Mouse (Mus musculus) olfactory bulb, adult 2 months (tissue): ENCODE results near the gene BC107364. TPM values are rescaled to one million over a fixed set of nuclear protein-coding genes. Genes with fewer than 3 reads are reported as not detected.
"Not testable (repeated sequence)": the region's sequence is repeated elsewhere in the genome, so short reads cannot be mapped to it uniquely, and the experiment has no call there.

Experiments
- H3K27ac ChIP-seq: fragments of 200-500 bp; 2 replicates; pipeline ENCODE4 v1.5.1; 2012; ENCODE audit warnings: low read depth, low read length; ENCODE audit not compliant: insufficient read depth
- H3K4me1 ChIP-seq: fragments of 200-500 bp; 2 replicates; pipeline ENCODE4 v1.6.1; 2012; ENCODE audit warnings: low read length; ENCODE audit not compliant: control insufficient read depth, insufficient read depth
- H3K4me3 ChIP-seq: fragments of 200-500 bp; 2 replicates; pipeline ENCODE4 v1.5.1; 2012; ENCODE audit warnings: mild to moderate bottlenecking, low read depth, low read length, moderate library complexity; ENCODE audit not compliant: insufficient read depth
- CTCF ChIP-seq: fragments of 200-500 bp; IDR thresholded peaks from 2 replicates; pipeline ENCODE4 v1.5.1; 2012; ENCODE audit warnings: low read depth, mild to moderate bottlenecking, low read length, moderate library complexity; ENCODE audit not compliant: insufficient read depth
- POLR2A ChIP-seq: fragments of 200-500 bp; IDR thresholded peaks from 2 replicates; pipeline ENCODE4 v1.6.1; 2012; ENCODE audit warnings: mild to moderate bottlenecking, low read depth, low read length, moderate library complexity; ENCODE audit not compliant: insufficient read depth
- WGBS: fragments of 180-500 bp; shearing (Covaris S2); methylation state at CpG from one replicate; pipeline ENCODE4 v1.1.7; 2018; 5-methylcytosine and 5-hydroxymethylcytosine counted together
- polyA plus RNA-seq: library from polyadenylated mRNA; stranded (reverse); fragments of >200 nt; gene quantifications from 2 replicates; pipeline ENCODE4 v1.2.4, GENCODE M21; 2012; ENCODE audit warnings: low replicate concordance; ENCODE audit not compliant: missing spikeins, insufficient read depth, insufficient read length

The BC107364 gene
- polyA plus RNA-seq, 1 experiment = not detected

DNA sequence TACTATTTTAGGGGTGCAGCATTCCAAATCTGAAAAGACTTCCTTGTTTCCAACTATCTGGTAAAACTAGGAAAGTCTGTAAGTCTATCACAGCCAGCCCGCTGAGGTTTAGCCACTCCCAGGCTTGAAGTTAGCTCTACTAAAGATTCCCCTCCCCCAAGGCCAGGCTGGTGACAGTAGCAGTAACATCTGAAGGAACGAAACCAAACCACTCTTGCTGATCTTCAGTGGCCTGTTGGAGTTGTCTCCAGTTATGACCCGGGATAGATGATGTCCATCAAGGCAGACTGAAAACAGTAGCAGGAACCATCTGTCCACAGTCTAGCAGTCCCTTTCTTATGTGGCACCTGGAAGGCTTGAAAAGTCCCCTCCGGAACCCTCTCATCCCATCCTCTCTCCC is 24.8 kb downstream of the BC107364 start:
- no peak overlapping the region for H3K4me3 ChIP-seq
- TF ChIP-seq POLR2A = no peak
- TF ChIP-seq CTCF = no peak
- no peaks in the 10 kb centered on the region for H3K4me1 ChIP-seq
- no peak overlapping the region for H3K27ac ChIP-seq
- 29% methylated on average over 4 of the region's 4 CpGs for WGBS

DNA sequence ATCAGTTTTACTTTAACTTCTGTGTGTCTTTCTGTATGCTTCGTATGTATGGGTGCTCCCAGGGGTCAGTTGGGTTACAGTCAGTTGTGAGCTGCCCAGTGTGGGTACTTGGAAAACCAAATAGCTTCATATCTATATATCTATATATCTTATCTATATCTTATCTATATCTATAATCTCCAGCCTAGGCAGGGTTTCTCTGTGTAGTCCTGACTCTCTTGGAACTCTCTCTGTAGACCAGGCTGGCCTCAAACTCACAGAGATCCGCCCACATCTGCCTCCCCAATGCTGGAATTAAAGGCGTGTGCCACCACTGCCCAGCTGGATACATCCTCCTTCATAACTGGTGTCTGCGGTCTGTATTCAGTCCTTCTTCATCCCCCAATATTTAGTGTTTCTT is 25.8 kb downstream of the BC107364 start:
- Histone ChIP-seq H3K4me3 (no peak overlapping the region), H3K4me1 (no peaks in the 10 kb centered on the region), H3K27ac (no peak overlapping the region)
- TF ChIP-seq CTCF = no peak
- TF ChIP-seq POLR2A = no peak
- WGBS = 88% methylated on average over 4 of the region's 4 CpGs

DNA sequence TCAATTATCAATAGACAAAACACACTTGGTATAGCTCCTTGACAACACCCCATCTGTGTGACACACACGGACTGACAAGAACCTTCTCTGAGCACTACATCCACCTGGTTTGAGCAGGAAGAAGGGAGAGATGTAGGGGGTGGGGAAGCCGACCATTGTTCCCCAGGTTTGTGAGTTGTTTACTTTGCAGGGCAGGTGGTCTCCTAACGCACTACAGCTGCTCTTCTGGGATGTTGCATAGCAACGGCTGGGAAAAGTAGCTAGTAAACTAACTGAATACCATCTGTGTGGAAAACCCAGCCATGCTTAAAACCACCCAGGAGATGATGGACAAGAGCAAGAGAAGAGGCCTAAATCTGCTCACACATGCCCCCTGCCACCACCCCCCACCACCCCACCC is 27.7 kb downstream of the BC107364 start:
- 40% methylated on average over 4 of the region's 4 CpGs for WGBS
- not testable (repeated sequence) for H3K4me3 ChIP-seq, H3K27ac ChIP-seq, H3K4me1 ChIP-seq

DNA sequence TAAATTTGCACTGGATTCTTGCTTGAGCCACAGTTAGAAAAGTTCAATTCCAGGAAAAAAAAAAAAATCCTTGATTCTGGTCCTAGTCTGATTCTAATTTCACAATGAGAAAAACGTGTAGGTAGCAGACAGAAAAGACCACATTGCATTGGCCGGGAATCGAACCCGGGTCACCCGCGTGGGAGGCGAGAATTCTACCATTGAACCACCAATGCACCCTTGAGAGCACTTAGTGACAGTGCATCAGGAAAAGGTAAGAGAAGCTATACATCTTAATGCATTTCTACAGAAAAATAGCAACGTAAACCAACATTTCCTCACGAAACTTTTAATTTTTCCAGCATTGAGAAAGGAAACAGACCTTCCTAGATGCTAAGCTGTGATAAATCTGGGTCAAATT is 28.2 kb downstream of the BC107364 start:
- Histone ChIP-seq H3K4me3 (no peak overlapping the region), H3K27ac (no peak overlapping the region), H3K4me1 (no peaks in the 10 kb centered on the region)
- TF ChIP-seq POLR2A (no peak), CTCF (no peak)
- WGBS = 51% methylated on average over 9 of the region's 9 CpGs

DNA sequence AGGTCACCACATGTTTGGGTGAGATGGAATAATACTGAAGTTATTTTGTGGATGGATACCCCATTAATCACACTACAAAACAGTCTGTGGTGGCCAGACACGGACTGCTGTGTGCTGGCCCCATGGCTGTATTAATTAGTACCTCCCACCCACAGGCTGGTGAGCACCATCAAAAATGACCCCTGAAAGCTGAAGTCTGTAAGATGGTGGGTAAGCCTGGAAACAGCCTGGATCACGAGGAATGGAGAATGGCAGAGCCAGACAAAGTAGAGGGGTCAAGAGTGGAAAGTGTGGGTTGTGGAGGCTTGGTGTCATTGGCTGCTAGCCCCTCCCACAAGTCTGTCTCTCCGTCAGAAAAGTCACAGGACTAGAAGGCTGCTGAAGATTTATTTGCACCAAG is 31.3 kb downstream of the BC107364 start:
- 63% methylated on average over 3 of the region's 3 CpGs for WGBS
- Histone ChIP-seq H3K27ac (no peak overlapping the region), H3K4me3 (no peak overlapping the region), H3K4me1 (no peaks in the 10 kb centered on the region)
- TF ChIP-seq CTCF (no peak), POLR2A (no peak)

DNA sequence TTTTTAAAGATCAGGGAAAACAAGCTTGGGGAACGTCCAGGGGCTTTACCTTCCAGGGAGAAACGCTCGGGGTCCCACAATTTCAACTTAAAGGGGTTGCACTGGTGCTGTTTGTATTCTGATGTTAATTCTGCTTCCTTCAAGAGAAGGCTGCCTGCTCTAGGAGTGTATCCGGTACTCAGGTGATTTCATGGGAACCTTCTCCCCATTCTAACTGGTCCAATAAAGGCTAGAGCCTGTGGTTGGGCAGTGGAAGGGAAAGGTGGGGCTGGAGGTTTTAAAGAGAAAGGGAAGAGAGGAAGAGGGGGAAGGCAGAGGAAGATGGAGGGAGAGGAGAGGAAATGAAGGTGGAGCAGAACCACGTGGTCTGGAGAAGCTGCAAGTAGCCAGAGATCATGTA is 33.2 kb downstream of the BC107364 start:
- H3K27ac ChIP-seq, H3K4me3 ChIP-seq: not testable (repeated sequence)
- WGBS = 63% methylated on average over 5 of the region's 5 CpGs

DNA sequence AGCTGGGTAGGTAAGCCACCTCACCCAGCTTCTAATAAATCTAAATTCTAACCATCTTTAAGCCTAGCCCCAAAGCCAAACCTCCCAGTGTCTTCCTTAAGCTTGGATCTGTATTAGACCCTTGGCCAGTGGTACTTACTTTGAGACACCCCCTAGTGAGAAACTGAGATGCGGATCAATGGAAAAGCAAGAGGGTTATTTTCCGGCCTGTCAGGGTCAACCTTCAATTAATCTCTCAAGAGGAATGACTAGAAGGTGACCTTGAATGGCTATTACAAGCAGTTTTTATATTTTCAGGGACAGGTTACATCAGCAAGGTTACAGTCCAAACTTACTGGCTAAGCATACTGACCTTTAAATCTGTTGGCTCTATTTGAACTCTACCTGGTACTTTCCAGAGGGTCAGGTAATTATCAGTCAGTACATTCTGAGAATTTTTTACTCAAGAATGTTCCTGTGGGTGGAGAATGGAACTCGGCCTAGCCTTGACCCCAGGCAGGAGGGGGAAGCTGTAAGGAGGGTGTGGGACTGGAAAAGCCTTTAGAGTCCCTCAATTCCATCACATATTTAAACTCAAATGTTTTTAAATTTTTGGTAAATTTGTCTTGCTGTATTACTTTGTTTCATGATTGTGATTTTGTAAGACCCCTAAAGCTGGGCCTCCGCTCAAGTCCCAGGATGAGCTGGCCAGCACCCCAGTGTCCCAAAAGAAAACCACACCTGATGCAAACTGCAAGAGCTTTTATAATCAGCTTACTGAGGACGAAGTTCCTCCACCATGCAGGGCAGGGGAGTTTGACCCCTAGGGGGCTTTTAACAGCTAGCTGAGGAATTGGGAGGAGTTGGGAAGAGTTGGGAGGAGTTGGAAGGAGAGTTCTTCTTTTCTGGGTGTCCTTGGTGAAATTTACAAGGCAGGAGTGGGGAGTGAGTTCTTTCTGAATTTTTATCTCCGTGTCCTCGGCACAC is 34.0 kb downstream of the BC107364 start:
- 78% methylated on average over 7 of the region's 7 CpGs for WGBS
- Histone ChIP-seq H3K4me1 (no peaks in the 10 kb centered on the region), H3K4me3 (no peak overlapping the region), H3K27ac (no peak overlapping the region)
- no peak for TF ChIP-seq POLR2A
- TF ChIP-seq CTCF = no peak

More for the DNA sequence above, 33.2 kb downstream of the BC107364 start:
- H3K4me1 ChIP-seq = not testable (repeated sequence)

DNA sequence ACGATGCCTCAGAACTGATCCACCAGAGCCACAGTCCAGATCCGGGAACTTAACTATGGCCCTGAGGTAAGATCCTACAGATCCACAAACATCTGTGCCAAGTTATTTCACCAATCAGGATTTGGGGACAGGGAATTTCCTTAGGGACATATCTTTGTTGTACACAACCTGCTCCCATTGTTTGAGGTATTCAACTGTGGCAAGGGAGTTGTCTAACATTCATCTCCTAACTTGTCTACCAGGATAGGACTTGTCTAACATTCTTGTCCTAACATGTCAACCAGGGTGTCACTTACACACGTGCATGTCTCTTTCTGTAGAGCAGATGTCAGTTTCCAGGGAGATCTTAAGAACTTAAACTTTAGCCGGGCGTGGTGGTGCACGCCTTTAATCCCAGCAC is 35.5 kb downstream of the BC107364 start:
- H3K4me3 ChIP-seq = no peak overlapping the region
- H3K4me1 ChIP-seq = no peaks in the 10 kb centered on the region
- H3K27ac ChIP-seq = no peak overlapping the region
- TF ChIP-seq POLR2A (no peak), CTCF (no peak)
- 95% methylated on average over 6 of the region's 6 CpGs for WGBS

DNA sequence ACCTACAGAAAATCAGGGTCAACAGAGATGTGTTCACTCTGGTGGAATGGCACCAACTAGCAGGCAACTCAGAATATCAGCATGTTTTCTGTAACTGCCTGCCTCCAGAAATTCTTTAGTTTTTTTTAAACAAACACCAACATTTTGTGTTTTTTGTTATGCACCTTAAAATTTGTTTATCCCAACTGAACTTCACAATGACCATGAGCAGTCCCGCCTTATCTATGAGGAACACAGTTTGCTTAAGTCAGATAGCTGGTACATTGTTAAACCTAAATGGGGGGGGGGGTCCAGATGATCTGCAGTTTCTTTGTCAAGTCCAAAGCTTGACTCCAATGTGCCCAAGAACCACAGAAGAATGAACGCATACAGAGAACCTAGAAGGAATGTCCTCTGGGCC is 36.0 kb downstream of the BC107364 start:
- TF ChIP-seq POLR2A (no peak), CTCF (no peak)
- H3K4me3 ChIP-seq = no peak overlapping the region
- H3K4me1 ChIP-seq = no peaks in the 10 kb centered on the region
- H3K27ac ChIP-seq = no peak overlapping the region
- 97% methylated on average over 2 of the region's 2 CpGs for WGBS

DNA sequence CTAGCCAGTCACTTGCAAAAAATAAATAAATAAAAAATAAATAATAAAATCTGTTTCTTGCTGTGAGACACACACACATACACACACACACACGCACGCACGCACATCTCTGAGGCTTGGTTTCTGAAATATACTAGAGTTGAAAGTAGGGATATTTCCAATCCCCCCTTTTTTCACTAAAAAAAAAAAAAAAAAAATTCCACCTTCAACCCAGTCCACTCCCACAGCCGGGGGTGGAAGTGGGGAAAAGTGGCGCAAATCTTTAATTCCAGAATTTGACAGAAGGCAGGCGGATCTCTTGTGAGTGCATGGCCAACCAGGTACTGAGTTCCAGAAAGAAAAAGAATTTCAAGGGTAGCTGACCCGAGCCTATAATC is 37.2 kb downstream of the BC107364 start:
- Histone ChIP-seq H3K4me3 (no peak overlapping the region; the same call in 1 of the 2 replicates), H3K4me1 (no peaks in the 10 kb centered on the region), H3K27ac (no peak overlapping the region)
- WGBS = 59% methylated on average over 7 of the region's 7 CpGs
- no peak for TF ChIP-seq CTCF
- TF ChIP-seq POLR2A = no peak
